Mouse (Mus musculus): ENCODE measurements around the gene Ttll1. TPM values are rescaled to one million over a fixed set of nuclear protein-coding genes. Genes with fewer than 3 reads are reported as not detected.

The Ttll1 gene
- polyA plus RNA-seq, 1 experiment from 2014 or later = 12.6 TPM

DNA sequence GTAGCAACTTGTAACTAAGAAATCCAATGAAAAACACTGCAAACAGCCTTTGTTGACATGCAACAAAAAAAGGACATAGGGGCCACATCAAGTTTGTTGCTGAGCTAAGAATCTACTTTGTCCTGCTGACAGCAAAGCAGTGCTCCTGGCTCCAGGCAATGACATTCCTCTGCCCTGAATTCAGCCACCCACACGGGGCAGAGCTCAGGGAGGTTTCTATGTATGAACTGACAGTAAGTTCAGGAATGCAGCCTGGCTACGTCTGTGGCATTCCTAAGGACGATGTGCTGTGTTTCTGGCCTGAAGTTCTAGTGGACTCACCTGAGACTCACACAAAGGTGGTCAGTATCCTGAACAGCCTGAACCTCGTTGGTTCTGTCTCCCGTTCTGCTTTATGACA lies 70.0 kb downstream of the Ttll1 start:
- no peak overlapping the region for H3K27ac ChIP-seq (ENCODE audit: low read depth)
- H3K4me3 ChIP-seq (ENCODE audit: low read depth, low read length) = no peak overlapping the region
- ATAC-seq (replicated peaks; ENCODE audit: low FRiP score, low TSS enrichment, low read depth) (no peak), DNase-seq (ENCODE audit: low spot score) (no peak)
- 54% methylated on average over 5 of the region's 5 CpGs for WGBS
- H3K4me2 ChIP-seq (ENCODE audit: low read length) = no peak overlapping the region
- H3K27me3 ChIP-seq (replicated peaks; ENCODE audit: control insufficient read depth, insufficient read depth, low read length) = no peaks in the 10 kb centered on the region
- no peaks in the 10 kb centered on the region for H3K9me3 ChIP-seq (ENCODE audit: control insufficient read depth, low read length)
- H3K36me3 ChIP-seq (ENCODE audit: control insufficient read depth, insufficient read depth, low read length) = no peaks in the 10 kb centered on the region
- H3K9ac ChIP-seq (ENCODE audit: low read length) = no peak overlapping the region
- H3K4me1 ChIP-seq (replicated peaks; ENCODE audit: control insufficient read depth, insufficient read depth, low read length) = peaks cover 17% of the 10 kb centered on the region

DNA sequence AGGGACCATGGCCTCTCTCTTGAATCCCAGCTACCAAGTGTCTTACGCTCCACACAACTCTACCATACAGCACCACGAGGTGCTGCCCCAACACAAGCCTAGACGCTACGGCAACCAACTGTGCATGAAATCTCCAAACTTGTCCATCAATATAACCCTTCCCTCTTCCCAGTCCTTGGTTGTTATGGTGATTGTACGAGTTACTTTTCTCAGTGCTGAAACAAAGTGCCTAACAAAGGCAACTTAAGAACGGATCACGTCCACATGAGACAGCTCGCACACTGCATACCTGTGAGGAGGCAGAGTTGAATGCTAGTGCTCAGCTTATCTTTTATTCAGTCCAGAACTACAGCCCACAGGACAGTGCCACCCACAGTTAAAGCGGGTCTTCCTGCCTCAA lies 74.2 kb downstream of the Ttll1 start:
- H3K27me3 ChIP-seq (replicated peaks; ENCODE audit: control insufficient read depth, insufficient read depth, low read length) = no peaks in the 10 kb centered on the region
- peaks cover 25% of the 10 kb centered on the region for H3K4me1 ChIP-seq (replicated peaks; ENCODE audit: control insufficient read depth, insufficient read depth, low read length)
- WGBS = 89% methylated on average over 9 of the region's 9 CpGs
- H3K4me3 ChIP-seq (ENCODE audit: low read depth, low read length) = no peak overlapping the region
- H3K9ac ChIP-seq (ENCODE audit: low read length) = no peak overlapping the region
- no peak overlapping the region for H3K4me2 ChIP-seq (ENCODE audit: low read length)
- H3K9me3 ChIP-seq (ENCODE audit: control insufficient read depth, low read length) = no peaks in the 10 kb centered on the region
- H3K27ac ChIP-seq (ENCODE audit: low read depth) = no peak overlapping the region
- no peaks in the 10 kb centered on the region for H3K36me3 ChIP-seq (ENCODE audit: control insufficient read depth, insufficient read depth, low read length)
- DNase-seq (ENCODE audit: low spot score) = no peak
- ATAC-seq (replicated peaks; ENCODE audit: low FRiP score, low TSS enrichment, low read depth) = no peak

DNA sequence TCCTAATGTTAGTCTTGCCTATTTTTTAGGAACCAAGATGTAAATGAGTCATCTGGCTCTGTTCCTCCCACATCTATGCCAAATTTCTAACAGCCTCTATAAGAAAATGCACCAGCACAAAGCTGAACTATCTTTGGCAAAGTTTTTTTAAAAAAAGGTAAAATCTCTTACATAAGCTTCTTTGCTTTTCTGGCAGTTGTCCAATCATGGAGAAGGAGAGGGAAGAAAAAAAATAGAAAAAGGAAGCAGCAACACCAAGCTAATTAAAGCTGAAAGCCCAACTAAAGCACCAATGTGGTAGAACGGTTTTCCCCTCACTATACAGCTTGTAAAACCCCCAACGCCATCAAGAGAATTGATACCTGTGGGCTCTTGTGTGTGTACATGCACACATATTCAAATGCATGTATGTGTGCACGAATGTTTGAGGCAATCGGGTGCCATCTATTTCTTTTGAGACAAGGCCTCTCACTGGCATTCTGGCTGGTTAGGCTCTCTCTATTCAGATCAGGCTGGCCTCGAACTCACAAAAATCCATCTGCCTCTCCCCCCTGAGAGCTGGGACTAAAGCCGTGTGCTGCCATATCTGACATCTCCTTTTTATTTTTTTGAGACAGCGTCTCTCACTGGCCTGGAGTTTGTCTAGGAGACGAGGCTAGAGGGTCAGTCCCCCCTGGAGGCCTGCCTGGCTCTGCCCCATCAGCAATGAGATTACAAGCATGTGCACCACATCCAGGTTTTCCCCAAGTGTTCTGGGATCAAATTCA lies 75.2 kb downstream of the Ttll1 start:
- Histone ChIP-seq H3K4me1 (replicated peaks; ENCODE audit: control insufficient read depth, insufficient read depth, low read length) (peaks cover 25% of the 10 kb centered on the region), H3K36me3 (ENCODE audit: control insufficient read depth, insufficient read depth, low read length) (no peaks in the 10 kb centered on the region), H3K4me3 (ENCODE audit: low read depth, low read length) (no peak overlapping the region), H3K27ac (ENCODE audit: low read depth) (no peak overlapping the region), H3K27me3 (replicated peaks; ENCODE audit: control insufficient read depth, insufficient read depth, low read length) (no peaks in the 10 kb centered on the region), H3K9me3 (ENCODE audit: control insufficient read depth, low read length) (no peaks in the 10 kb centered on the region), H3K4me2 (ENCODE audit: low read length) (no peak overlapping the region), H3K9ac (ENCODE audit: low read length) (no peak overlapping the region)
- WGBS = 74% methylated on average over 8 of the region's 8 CpGs
- DNase-seq (ENCODE audit: low spot score) = no peak
- ATAC-seq (replicated peaks; ENCODE audit: low FRiP score, low TSS enrichment, low read depth) = no peak

DNA sequence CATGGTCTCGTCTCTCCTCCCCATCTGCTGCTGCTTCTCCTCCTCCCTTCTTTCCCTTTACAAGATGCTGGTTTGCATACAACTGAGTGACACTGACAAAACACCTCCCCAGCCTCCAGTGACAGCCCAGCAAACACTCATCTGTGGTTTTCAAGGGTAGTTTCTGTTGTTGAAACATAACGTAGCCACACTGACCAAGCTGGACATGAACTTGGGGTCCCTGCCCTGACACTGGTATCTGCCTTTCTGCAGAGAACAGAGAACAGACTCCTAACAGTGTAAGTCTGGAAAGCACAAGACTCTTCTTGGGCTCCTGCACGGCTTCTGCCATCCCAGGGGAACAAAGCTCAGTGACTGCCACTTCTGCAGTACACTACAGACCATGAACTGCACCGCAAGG lies 76.0 kb downstream of the Ttll1 start:
- WGBS = 69% methylated on average over 4 of the region's 4 CpGs
- no peak overlapping the region for H3K27ac ChIP-seq (ENCODE audit: low read depth)
- ATAC-seq (replicated peaks; ENCODE audit: low FRiP score, low TSS enrichment, low read depth) = no peak

More for the DNA sequence above, 76.0 kb downstream of the Ttll1 start:
- DNase-seq (ENCODE audit: low spot score) = no peak
- no peak overlapping the region for H3K4me2 ChIP-seq (ENCODE audit: low read length)
- H3K9ac ChIP-seq (ENCODE audit: low read length) = no peak overlapping the region
- peaks cover 25% of the 10 kb centered on the region for H3K4me1 ChIP-seq (replicated peaks; ENCODE audit: control insufficient read depth, insufficient read depth, low read length)
- H3K36me3 ChIP-seq (ENCODE audit: control insufficient read depth, insufficient read depth, low read length) = no peaks in the 10 kb centered on the region
- no peak overlapping the region for H3K4me3 ChIP-seq (ENCODE audit: low read depth, low read length)
- no peaks in the 10 kb centered on the region for H3K9me3 ChIP-seq (ENCODE audit: control insufficient read depth, low read length)
- H3K27me3 ChIP-seq (replicated peaks; ENCODE audit: control insufficient read depth, insufficient read depth, low read length) = no peaks in the 10 kb centered on the region

Small RNA genes within 50 kb of the gene (microRNA-seq; reads per million reads assigned to microRNA genes)
- gene Gm24575 = not detected

Other genes starting within 250 kb of the Ttll1 start
- 53.5 and 54.6 TPM in 2 replicates for gene Arfgap3, start 160.6 kb downstream of the Ttll1 start, polyA plus RNA-seq (2014; fragmentation: Nextera tagmentation; extraction: Ambion mirVana)
- 61.0 and 63.9 TPM in 2 replicates for gene Pacsin2, start 46.3 kb downstream of the Ttll1 start, polyA plus RNA-seq (2014; fragmentation: Nextera tagmentation; extraction: Ambion mirVana)
- gene Bik, start 16.0 kb upstream of the Ttll1 start, polyA plus RNA-seq (2014; fragmentation: Nextera tagmentation; extraction: Ambion mirVana) = 5.1 and 6.0 TPM in 2 replicates
- 95.1 and 107 TPM in 2 replicates for gene Tspo, start 52.7 kb upstream of the Ttll1 start, polyA plus RNA-seq (2014; fragmentation: Nextera tagmentation; extraction: Ambion mirVana)
- gene Mcat, start 52.9 kb upstream of the Ttll1 start, polyA plus RNA-seq (2014; fragmentation: Nextera tagmentation; extraction: Ambion mirVana) = 41.1 and 41.6 TPM in 2 replicates
- gene Ttll12, start 84.3 kb upstream of the Ttll1 start, polyA plus RNA-seq (2014; fragmentation: Nextera tagmentation; extraction: Ambion mirVana) = 36.2 and 40.3 TPM in 2 replicates
- gene Scube1, start 214.1 kb upstream of the Ttll1 start, polyA plus RNA-seq (2014; fragmentation: Nextera tagmentation; extraction: Ambion mirVana) = 6.5 and 6.6 TPM in 2 replicates